Mouse (Mus musculus) midbrain, embryonic 16.5 days (tissue): ENCODE measurements around the gene Gm6793. TPM values are rescaled to one million over a fixed set of nuclear protein-coding genes. Genes with fewer than 3 reads are reported as not detected.

Source experiments
- ATAC-seq: fragments of 200-750 bp; cut with Nextera tagmentation; 2 replicates; pipeline ENCODE4 v1.8.0; 2017; ENCODE audit warnings: moderate TSS enrichment
- H3K27ac ChIP-seq: fragments of 300-500 bp; sonication (generic); 2 replicates; pipeline ENCODE4 v1.5.1; 2014; ENCODE audit warnings: mild to moderate bottlenecking, low read length, mixed read lengths
- H3K27me3 ChIP-seq: fragments of 300-500 bp; sonication (generic); 2 replicates; pipeline ENCODE4 v1.6.1; 2014; ENCODE audit warnings: low read depth, low read length, mixed read lengths; ENCODE audit not compliant: control insufficient read depth, insufficient read depth
- H3K36me3 ChIP-seq: fragments of 300-500 bp; sonication (generic); 2 replicates; pipeline ENCODE4 v1.6.1; 2014; ENCODE audit warnings: mild to moderate bottlenecking, low read length, moderate library complexity, mixed read lengths; ENCODE audit not compliant: control insufficient read depth, insufficient read depth
- H3K4me1 ChIP-seq: fragments of 300-500 bp; sonication (generic); 2 replicates; pipeline ENCODE4 v1.6.1; 2014; ENCODE audit warnings: mild to moderate bottlenecking, low read length, mixed read lengths; ENCODE audit not compliant: control insufficient read depth, insufficient read depth
- H3K4me2 ChIP-seq: fragments of 300-500 bp; sonication (generic); 2 replicates; pipeline ENCODE4 v1.6.1; 2014; ENCODE audit warnings: mild to moderate bottlenecking, low read length, mixed read lengths
- H3K4me3 ChIP-seq: fragments of 300-500 bp; sonication (generic); 2 replicates; pipeline ENCODE4 v1.5.1; 2014; ENCODE audit warnings: low read depth, mild to moderate bottlenecking, low read length, moderate library complexity, mixed read lengths
- H3K9ac ChIP-seq: fragments of 300-500 bp; sonication (generic); 2 replicates; pipeline ENCODE4 v1.6.1; 2014; ENCODE audit warnings: low read depth, low read length, mixed read lengths
- H3K9me3 ChIP-seq: fragments of 300-500 bp; sonication (generic); replicated peaks from 2 replicates; pipeline ENCODE4 v1.6.1; 2014; ENCODE audit warnings: mild to moderate bottlenecking, low read length, mixed read lengths; ENCODE audit not compliant: control insufficient read depth, poor library complexity, severe bottlenecking
- WGBS: fragments of 180-500 bp; shearing (Covaris S2); extraction: QIAGEN DNeasy Blood & Tissue Kit; methylation state at CpG from one replicate; pipeline ENCODE4 v1.1.7; 2014; 5-methylcytosine and 5-hydroxymethylcytosine counted together
- polyA plus RNA-seq: library from polyadenylated mRNA; unstranded; fragments of >200 nt; fragmentation: Nextera tagmentation; extraction: Ambion mirVana; gene quantifications from 2 replicates; pipeline ENCODE4 v1.2.1, GENCODE M21; 2015

Gene Gm6793
- polyA plus RNA-seq, 1 experiment from 2014 or later, result 0.59 TPM

DNA sequence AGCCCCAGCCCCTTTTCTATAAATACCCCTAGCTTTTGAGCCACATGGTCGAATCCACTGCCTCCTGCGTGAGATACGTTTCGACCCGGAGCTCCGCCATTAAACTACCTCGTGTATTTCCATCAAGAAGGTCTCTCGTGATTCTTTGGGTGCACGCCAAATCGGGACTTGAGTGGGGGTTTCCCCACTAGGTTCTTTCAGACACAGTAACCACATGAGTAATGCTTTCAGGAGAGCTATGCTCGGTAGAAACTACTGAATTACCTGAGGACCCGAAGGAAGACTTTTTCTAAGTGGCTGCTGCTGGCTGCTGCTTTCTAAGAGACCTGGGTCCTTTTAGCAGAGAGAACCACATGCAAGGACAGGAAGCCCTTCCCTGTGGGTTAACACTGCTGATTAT is 40.7 kb downstream of the Gm6793 start:
- Histone ChIP-seq H3K4me3 (no peak overlapping the region), H3K36me3 (peaks cover 8% of the 10 kb centered on the region; the same call in 1 of the 2 replicates), H3K4me1 (no peaks in the 10 kb centered on the region), H3K9ac (no peak overlapping the region), H3K27ac (no peak overlapping the region), H3K4me2 (no peak overlapping the region), H3K9me3 (no peaks in the 10 kb centered on the region), H3K27me3 (no peaks in the 10 kb centered on the region)
- WGBS, result 96% methylated on average over 12 of the region's 12 CpGs
- ATAC-seq, result no peak

DNA sequence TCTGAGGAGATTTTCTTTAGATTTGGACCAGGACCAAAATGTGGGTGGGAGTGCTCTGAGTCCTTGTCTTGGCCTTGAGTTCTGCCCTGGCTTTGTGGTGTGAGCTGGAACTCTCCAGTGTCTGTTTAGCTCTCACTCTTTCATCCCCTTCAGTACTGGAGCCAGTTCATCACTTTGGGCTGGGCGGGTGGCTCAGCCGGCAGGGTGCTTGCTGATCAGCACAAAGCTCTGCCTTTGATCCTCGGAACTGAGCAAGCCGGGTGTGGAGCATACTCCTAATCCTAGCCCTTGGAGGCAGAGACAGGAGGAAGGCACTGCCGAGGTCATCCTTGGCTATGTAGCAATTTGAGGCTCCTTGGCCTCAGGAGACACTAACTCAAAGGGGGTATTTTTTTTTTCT is 45.8 kb downstream of the Gm6793 start:
- ATAC-seq, result no peak
- Histone ChIP-seq H3K9ac (no peak overlapping the region), H3K9me3 (no peaks in the 10 kb centered on the region), H3K4me3 (no peak overlapping the region), H3K27me3 (no peaks in the 10 kb centered on the region), H3K36me3 (peaks cover 5% of the 10 kb centered on the region; the same call in 1 of the 2 replicates), H3K4me1 (no peaks in the 10 kb centered on the region), H3K27ac (no peak overlapping the region), H3K4me2 (no peak overlapping the region)
- 17% methylated on average over 5 of the region's 5 CpGs for WGBS

DNA sequence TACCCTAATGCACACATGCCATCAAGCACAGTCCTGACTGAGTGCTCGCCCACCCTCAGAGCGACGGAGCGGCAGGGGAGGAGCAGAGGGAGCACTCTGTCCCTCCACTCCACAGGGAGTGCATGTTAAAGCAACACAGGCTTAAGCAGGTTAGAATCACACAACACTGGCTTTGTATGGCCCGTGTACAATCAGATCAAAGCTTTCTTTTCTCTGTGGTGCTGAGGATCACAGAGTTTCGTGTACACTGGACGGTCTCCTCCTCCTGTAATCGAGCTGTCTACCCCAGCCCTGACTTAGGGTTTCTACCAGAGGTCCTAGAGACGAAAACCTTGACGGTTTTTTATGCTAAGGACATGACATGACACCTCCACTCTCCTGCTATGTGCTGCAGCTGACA is 46.3 kb downstream of the Gm6793 start:
- 74% methylated on average over 10 of the region's 10 CpGs for WGBS
- no peak overlapping the region for H3K9ac ChIP-seq

DNA sequence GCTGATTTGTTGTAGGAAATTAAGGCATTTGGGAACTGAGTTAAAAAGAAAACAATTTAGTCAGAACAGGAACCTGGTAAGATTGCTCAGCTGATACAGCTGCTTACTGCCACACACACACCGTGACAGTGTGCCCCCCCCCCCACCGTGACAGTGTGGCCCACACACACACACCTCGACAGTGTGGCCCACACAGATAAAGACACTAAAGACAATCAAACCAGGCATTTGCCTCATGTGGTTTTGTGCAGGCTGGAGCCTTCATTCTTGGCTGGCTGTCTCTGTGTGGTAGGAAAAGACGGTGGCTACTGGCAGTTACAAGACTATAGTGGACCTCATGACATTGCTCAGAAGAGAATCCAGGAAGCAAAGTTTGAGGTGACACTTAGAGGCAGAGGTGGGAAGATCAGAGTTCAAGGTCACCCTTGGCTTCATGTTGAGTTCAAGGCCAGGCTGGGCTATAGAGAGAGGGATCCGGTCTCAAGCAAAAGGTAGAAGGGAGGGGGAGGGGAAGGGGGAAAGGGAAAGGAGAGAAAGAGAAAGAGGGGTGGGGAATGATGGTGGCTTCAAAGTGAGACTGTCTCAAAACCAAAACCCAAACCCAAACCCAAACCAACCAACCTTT is 47.5 kb downstream of the Gm6793 start:
- Histone ChIP-seq H3K4me2 (no peak overlapping the region), H3K4me1 (no peaks in the 10 kb centered on the region), H3K36me3 (peaks cover 2% of the 10 kb centered on the region; the same call in 1 of the 2 replicates), H3K27ac (no peak overlapping the region), H3K4me3 (no peak overlapping the region), H3K9me3 (no peaks in the 10 kb centered on the region), H3K27me3 (no peaks in the 10 kb centered on the region), H3K9ac (no peak overlapping the region)
- no peak for ATAC-seq
- WGBS, result 84% methylated on average over 5 of the region's 5 CpGs

More for the DNA sequence above, 46.3 kb downstream of the Gm6793 start:
- H3K4me3 ChIP-seq, result no peak overlapping the region
- H3K9me3 ChIP-seq, result no peaks in the 10 kb centered on the region
- H3K4me2 ChIP-seq, result no peak overlapping the region
- no peak overlapping the region for H3K27ac ChIP-seq
- no peak for ATAC-seq
- no peaks in the 10 kb centered on the region for H3K4me1 ChIP-seq
- H3K36me3 ChIP-seq, result peaks cover 4% of the 10 kb centered on the region; the same call in 1 of the 2 replicates
- no peaks in the 10 kb centered on the region for H3K27me3 ChIP-seq

DNA sequence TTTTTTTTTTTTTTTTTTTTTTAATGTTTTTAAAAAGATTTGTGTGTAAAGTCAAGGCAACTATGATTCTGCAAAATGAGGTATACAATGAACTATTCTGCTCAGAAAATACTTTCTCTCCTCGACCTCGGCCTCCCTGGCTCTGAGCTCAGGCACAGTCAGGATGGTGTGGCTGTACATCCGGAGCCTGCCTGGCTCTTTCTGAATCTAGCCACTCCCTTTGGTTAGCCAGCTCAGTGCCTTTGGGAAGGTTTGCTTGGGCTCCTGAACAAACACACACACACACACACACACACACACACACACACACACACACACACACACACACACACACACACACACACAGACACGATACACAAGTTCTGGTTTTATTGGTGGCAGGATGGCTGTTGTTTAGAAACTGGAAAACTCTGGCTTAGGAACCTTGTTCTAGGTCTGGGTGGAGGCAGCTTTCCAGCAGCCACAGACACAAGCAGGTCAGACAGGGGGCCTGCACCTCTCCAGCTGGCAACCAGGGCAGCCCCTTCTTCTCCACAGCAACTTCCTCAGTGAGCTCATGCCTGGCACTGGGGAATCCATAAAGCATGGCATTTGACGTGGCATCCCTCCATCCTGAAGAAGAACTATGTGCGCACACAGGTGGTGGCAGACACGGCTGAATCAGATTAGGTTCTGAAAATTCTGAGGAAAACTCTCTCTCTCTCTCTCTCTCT is 49.8 kb downstream of the Gm6793 start:
- Histone ChIP-seq H3K9me3 (no peaks in the 10 kb centered on the region), H3K4me1 (no peaks in the 10 kb centered on the region), H3K36me3 (peaks cover 2% of the 10 kb centered on the region; the same call in 1 of the 2 replicates), H3K9ac (no peak overlapping the region), H3K4me2 (no peak overlapping the region), H3K4me3 (no peak overlapping the region), H3K27me3 (no peaks in the 10 kb centered on the region), H3K27ac (no peak overlapping the region)
- ATAC-seq, result no peak
- 84% methylated on average over 7 of the region's 7 CpGs for WGBS

DNA sequence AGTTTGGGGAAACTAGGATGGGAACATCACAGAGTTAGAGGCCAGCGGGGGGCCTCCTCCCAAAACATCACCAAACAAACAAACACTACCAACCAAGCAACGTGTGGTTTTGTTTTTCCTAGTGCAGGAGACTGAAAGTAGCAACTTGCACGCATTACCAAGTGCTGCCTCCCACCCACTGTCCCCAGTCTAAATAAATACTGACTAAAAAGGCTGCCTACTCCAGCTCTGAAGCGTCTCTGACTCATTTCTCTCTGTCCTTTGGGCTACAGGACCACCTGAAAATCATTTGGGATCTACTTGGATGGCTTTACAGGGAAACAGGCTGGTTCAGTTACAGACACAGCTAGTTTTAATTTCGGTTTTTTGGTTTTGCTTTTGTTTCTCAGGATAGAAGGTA is 50.5 kb downstream of the Gm6793 start:
- no peak overlapping the region for H3K9ac ChIP-seq
- no peak overlapping the region for H3K27ac ChIP-seq
- ATAC-seq, result no peak
- no peaks in the 10 kb centered on the region for H3K27me3 ChIP-seq
- H3K4me3 ChIP-seq, result no peak overlapping the region
- WGBS, result 70% methylated on average over 5 of the region's 5 CpGs
- H3K4me1 ChIP-seq, result no peaks in the 10 kb centered on the region
- no peak overlapping the region for H3K4me2 ChIP-seq
- H3K36me3 ChIP-seq, result peaks cover 2% of the 10 kb centered on the region; the same call in 1 of the 2 replicates
- H3K9me3 ChIP-seq, result no peaks in the 10 kb centered on the region

DNA sequence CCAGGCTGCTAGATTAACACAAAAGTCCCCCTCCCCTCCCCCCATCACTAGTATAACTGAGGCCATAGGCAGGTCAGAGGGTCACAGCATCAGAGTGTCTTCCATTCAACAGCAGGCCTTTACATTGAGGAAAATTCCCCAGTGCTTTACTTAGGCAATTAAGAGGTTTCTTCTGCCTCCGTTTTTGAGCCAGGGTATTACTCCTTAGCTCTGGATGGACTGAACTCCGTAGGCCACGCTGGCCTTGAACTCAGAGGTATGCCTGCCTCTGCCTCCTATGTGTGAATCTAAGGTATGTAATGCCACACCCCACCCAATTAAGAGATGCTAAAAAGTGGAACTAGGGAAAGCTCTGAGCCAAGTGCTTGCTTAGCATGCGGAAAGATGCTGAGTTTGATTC is 51.3 kb downstream of the Gm6793 start:
- Histone ChIP-seq H3K4me3 (no peak overlapping the region), H3K4me1 (no peaks in the 10 kb centered on the region), H3K27ac (no peak overlapping the region), H3K9me3 (no peaks in the 10 kb centered on the region), H3K27me3 (no peaks in the 10 kb centered on the region), H3K36me3 (0 out of 2 replicates have a peak, but pooled peaks cover 2% of the 10 kb centered on the region), H3K4me2 (no peak overlapping the region), H3K9ac (no peak overlapping the region)
- no peak for ATAC-seq
- 79% methylated on average over 4 of the region's 4 CpGs for WGBS

Other genes with a start within 250 kb of the Gm6793 start
- gene Cfdp1, start 160.7 kb downstream of the Gm6793 start, polyA plus RNA-seq, result 222 and 233 TPM in 2 replicates
- 3.8 TPM in 2 replicates for gene Tmem170, start 138.3 kb downstream of the Gm6793 start, polyA plus RNA-seq
- gene Chst5, start 104.6 kb downstream of the Gm6793 start, polyA plus RNA-seq, result 2.7 and 4.1 TPM in 2 replicates
- 20.9 and 22.4 TPM in 2 replicates for gene Tmem231, start 81.2 kb downstream of the Gm6793 start, polyA plus RNA-seq
- 469 and 489 TPM in 2 replicates for gene Gabarapl2, start 74.3 kb downstream of the Gm6793 start, polyA plus RNA-seq
- 8.0 and 9.2 TPM in 2 replicates for gene Adat1, start 22.7 kb downstream of the Gm6793 start, polyA plus RNA-seq
- 162 TPM in 2 replicates for gene Kars, start 3.7 kb downstream of the Gm6793 start, polyA plus RNA-seq
- gene Terf2ip, start 3.6 kb downstream of the Gm6793 start, polyA plus RNA-seq, result 75.4 and 76.9 TPM in 2 replicates